10 mouse cellular contexts compared by ENCODE assay signal in the genomic region with DNA sequence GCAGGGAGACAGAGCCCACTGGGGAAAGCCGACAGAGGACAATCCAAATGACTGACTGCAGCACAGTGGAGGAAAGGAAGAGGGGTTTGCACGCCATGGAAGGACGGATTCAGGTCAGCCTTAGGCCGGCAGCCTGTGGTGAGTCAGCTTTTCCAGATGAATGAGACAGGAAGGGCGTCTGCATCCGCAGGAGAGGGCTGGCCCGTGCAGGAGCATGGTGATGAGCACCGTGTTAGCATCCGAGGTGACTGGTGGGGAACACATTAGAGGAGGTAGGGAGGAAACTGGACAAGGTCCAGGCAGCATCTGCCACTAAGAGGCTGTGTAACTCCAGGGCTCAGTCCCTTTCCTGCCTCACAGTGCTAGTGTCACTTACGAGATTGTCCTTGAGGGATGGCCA. TPM values are rescaled to one million over a fixed set of nuclear protein-coding genes. Genes with fewer than 3 reads are reported as not detected.
DNase-seq lines count a peak whose midpoint lies in the region; ATAC-seq and TF ChIP-seq lines count a peak whose summit lies in the region.
"Had no signal": no experiment of that assay in that cellular context is flagged by ENCODE, and none has a peak within 500 bp of the region (broad histone marks: within the 10 kb centered on the region; RNA-seq: fewer than 3 reads in every experiment).

No protein-coding gene starts in this region.

- peak; percentile 41 for ATAC-seq in heart, embryonic 12.5 days (ENCODE audit: insufficient number of reproducible peaks, low FRiP score)
- ATAC-seq in kidney, embryonic 14.5 days (ENCODE audit: low FRiP score, low TSS enrichment) = 0 out of 2 replicates have a peak, but pooled peaks have one; percentile 13
- ATAC-seq in hindbrain, postnatal 0 days = no peak

- DNase-seq in testis, postnatal 14 days (ENCODE audit: low spot score) = no peak
- DNase-seq in hindbrain, postnatal 0 days (ENCODE audit: low spot score) = no peak
- no peak for DNase-seq in embryo, embryonic 9.5 days (ENCODE audit: extremely low spot score)
- DNase-seq in spleen, postnatal 36 days (ENCODE audit: low spot score in 2 of 2) = no peak
- DNase-seq in layer of hippocampus, postnatal 14 days (ENCODE audit: low spot score in 2 of 2) = no peak
- DNase-seq: right cerebral cortex, postnatal 14 days had no signal

- H3K4me3 ChIP-seq in testis, adult 2 months (ENCODE audit: control insufficient read depth, low read depth, low read length) = no peak overlapping the region
- no peak overlapping the region for H3K4me3 ChIP-seq in heart, embryonic 12.5 days
- H3K4me3 ChIP-seq in kidney, embryonic 14.5 days (ENCODE audit: low read length) = no peak overlapping the region
- H3K4me3 ChIP-seq in hindbrain, postnatal 0 days (ENCODE audit: low read length) = no peak overlapping the region
- H3K4me3 ChIP-seq: hindbrain, embryonic 13.5 days had no signal

- no peak for TF ChIP-seq POLR2A in testis, adult 2 months (IDR thresholded peaks at IDR 0.05; ENCODE audit: control insufficient read depth, low read depth, low read length)

- no peaks in the 10 kb centered on the region for H3K27me3 ChIP-seq in testis, adult 2 months (ENCODE audit: control insufficient read depth, insufficient read depth, low read length)
- H3K27me3 ChIP-seq in heart, embryonic 12.5 days (replicated peaks) = no peaks in the 10 kb centered on the region
- H3K27me3 ChIP-seq in kidney, embryonic 14.5 days (ENCODE audit: control insufficient read depth, insufficient read depth, low read length) = no peaks in the 10 kb centered on the region
- no peaks in the 10 kb centered on the region for H3K27me3 ChIP-seq in hindbrain, postnatal 0 days (ENCODE audit: insufficient read depth, low read length)
- H3K27me3 ChIP-seq: hindbrain, embryonic 13.5 days had no signal

- 69% methylated on average over 10 of the region's 10 CpGs for WGBS in heart, embryonic 12.5 days
- WGBS in kidney, embryonic 14.5 days = 87% methylated on average over 10 of the region's 10 CpGs
- 84% methylated on average over 10 of the region's 10 CpGs for WGBS in hindbrain, postnatal 0 days

- no peaks in the 10 kb centered on the region; the same call in 1 of the 2 replicates for H3K4me1 ChIP-seq in testis, adult 2 months (ENCODE audit: control insufficient read depth, insufficient read depth, low read length)
- H3K4me1 ChIP-seq in heart, embryonic 12.5 days (replicated peaks) = peaks cover 35% of the 10 kb centered on the region
- H3K4me1 ChIP-seq in kidney, embryonic 14.5 days (ENCODE audit: control insufficient read depth, insufficient read depth, low read length) = peaks cover 16% of the 10 kb centered on the region
- peaks cover 4% of the 10 kb centered on the region; the same call in 1 of the 2 replicates for H3K4me1 ChIP-seq in hindbrain, postnatal 0 days (ENCODE audit: insufficient read depth, low read length)

- no peak overlapping the region for H3K27ac ChIP-seq in testis, adult 2 months (ENCODE audit: control insufficient read depth, insufficient read depth, low read depth, low read length)
- peak overlapping the region; percentile 61 for H3K27ac ChIP-seq in heart, embryonic 12.5 days (ENCODE audit: poor library complexity, severe bottlenecking)
- no peak overlapping the region for H3K27ac ChIP-seq in kidney, embryonic 14.5 days (ENCODE audit: low read depth, low read length)
- no peak overlapping the region for H3K27ac ChIP-seq in hindbrain, postnatal 0 days
- H3K27ac ChIP-seq: hindbrain, embryonic 13.5 days had no signal

- H3K4me2 ChIP-seq in heart, embryonic 12.5 days = no peak overlapping the region
- no peak overlapping the region for H3K4me2 ChIP-seq in kidney, embryonic 14.5 days (replicated peaks; ENCODE audit: low read depth, low read length)
- H3K4me2 ChIP-seq in hindbrain, postnatal 0 days (ENCODE audit: low read depth, low read length) = no peak overlapping the region
- H3K4me2 ChIP-seq: hindbrain, embryonic 13.5 days had no signal

- no peak overlapping the region for H3K9ac ChIP-seq in heart, embryonic 12.5 days
- no peak overlapping the region for H3K9ac ChIP-seq in kidney, embryonic 14.5 days (ENCODE audit: low read depth, low read length)
- H3K9ac ChIP-seq in hindbrain, postnatal 0 days (replicated peaks; ENCODE audit: low read length) = no peak overlapping the region
- H3K9ac ChIP-seq: hindbrain, embryonic 13.5 days had no signal

- H3K9me3 ChIP-seq in heart, embryonic 12.5 days (replicated peaks) = no peaks in the 10 kb centered on the region
- no peaks in the 10 kb centered on the region for H3K9me3 ChIP-seq in kidney, embryonic 14.5 days (ENCODE audit: control insufficient read depth, low read length)
- H3K9me3 ChIP-seq in hindbrain, postnatal 0 days (ENCODE audit: low read length) = no peaks in the 10 kb centered on the region
- H3K9me3 ChIP-seq: hindbrain, embryonic 13.5 days had no signal

- H3K36me3 ChIP-seq in testis, adult 2 months (ENCODE audit: control insufficient read depth, insufficient read depth, low read length) = peaks cover 5% of the 10 kb centered on the region; the same call in 1 of the 2 replicates
- peaks cover 76% of the 10 kb centered on the region for H3K36me3 ChIP-seq in heart, embryonic 12.5 days
- H3K36me3 ChIP-seq in kidney, embryonic 14.5 days (ENCODE audit: control insufficient read depth, insufficient read depth, low read length) = peaks cover 56% of the 10 kb centered on the region
- peaks cover 52% of the 10 kb centered on the region for H3K36me3 ChIP-seq in hindbrain, postnatal 0 days (ENCODE audit: insufficient read depth, low read length)

- TF ChIP-seq CTCF in testis, adult 2 months (IDR thresholded peaks at IDR 0.05; ENCODE audit: control insufficient read depth, insufficient read depth, insufficient replicate concordance, low read depth, low read length) = 0 out of 2 replicates have a peak, but pooled peaks have one; percentile 5
- TF ChIP-seq CTCF in hindbrain, postnatal 0 days (IDR thresholded peaks at IDR 0.05; ENCODE audit: low read depth) = no peak

RNA-seq across cellular contexts. Expression of gene Gpr107, which starts 16.9 kb away (rescaled TPM):
- 33.5 and 34.5 TPM in 2 replicates for polyA plus RNA-seq in testis, adult 2 months (2012; rRNA removed)
- polyA plus RNA-seq in heart, embryonic 12.5 days (2016; fragmentation: Nextera tagmentation; extraction: Ambion mirVana) = 37.4 and 40.4 TPM in 2 replicates
- polyA plus RNA-seq in kidney, embryonic 14.5 days (2014; fragmentation: Nextera tagmentation; extraction: Ambion mirVana) = 26.6 and 27.5 TPM in 2 replicates
- total RNA-seq in hindbrain, postnatal 0 days (2014; rRNA removed) = 49.3 and 52.9 TPM in 2 replicates
- polyA plus RNA-seq in hindbrain, postnatal 0 days (2015; fragmentation: Nextera tagmentation; extraction: Ambion mirVana) = 28.2 and 31.9 TPM in 2 replicates
- total RNA-seq in layer of hippocampus, postnatal 14 days (2021) = 10 to 100 TPM; 48.6 to 52.8 TPM

RNA-seq across cellular contexts. Expression of gene Fnbp1, which starts 27.2 kb away (rescaled TPM):
- polyA plus RNA-seq in testis, adult 2 months (2012; rRNA removed) = 6.3 and 7.3 TPM in 2 replicates
- polyA plus RNA-seq in heart, embryonic 12.5 days (2016; fragmentation: Nextera tagmentation; extraction: Ambion mirVana) = 21.4 and 23.8 TPM in 2 replicates
- polyA plus RNA-seq in kidney, embryonic 14.5 days (2014; fragmentation: Nextera tagmentation; extraction: Ambion mirVana) = 12.2 and 24.1 TPM in 2 replicates
- 20.1 and 24.1 TPM in 2 replicates for total RNA-seq in hindbrain, postnatal 0 days (2014; rRNA removed)
- polyA plus RNA-seq in hindbrain, postnatal 0 days (2015; fragmentation: Nextera tagmentation; extraction: Ambion mirVana) = 31.0 and 32.1 TPM in 2 replicates
- 100 to 1,000 TPM in 1 of 2 experiments, 10 to 100 TPM in 1; 98.9 to 105 TPM for total RNA-seq in layer of hippocampus, postnatal 14 days (2021)
